ENCODE assay signal across 34 mouse cellular contexts in genomic region chr4:121103304-121103703, GRCm38 (mm10). TPM values are rescaled to one million over a fixed set of nuclear protein-coding genes. Genes with fewer than 3 reads are reported as not detected.
A peak's percentile ranks its signal among the peaks of the same experiment; 100 is the strongest.
DNase-seq lines count a peak whose midpoint lies in the region; ATAC-seq lines count a peak whose summit lies in the region.
"Had no signal": no experiment of that assay in that cellular context is flagged by ENCODE, and none has a peak within 500 bp of the region (broad histone marks: within the 10 kb centered on the region; RNA-seq: fewer than 3 reads in every experiment).

No protein-coding gene starts in this region.

- no peaks in the 10 kb centered on the region for H3K36me3 ChIP-seq in kidney, embryonic 15.5 days
- H3K36me3 ChIP-seq: liver, embryonic 12.5 days; neural tube, embryonic 13.5 days had no signal

- no peaks in the 10 kb centered on the region for H3K27me3 ChIP-seq in kidney, embryonic 15.5 days

- H3K27ac ChIP-seq in kidney, embryonic 15.5 days, result no peak overlapping the region
- H3K27ac ChIP-seq: hindbrain, embryonic 14.5 days; left cerebral cortex, adult 2 months; liver, embryonic 12.5 days; neural tube, embryonic 13.5 days had no signal

- DNase-seq in right cerebral cortex, adult 18-20 months, result peak; percentile 80
- no peak for DNase-seq in right cerebral cortex, postnatal 4 days
- peak; percentile 20 to 30 for DNase-seq in frontal cortex, postnatal 25 days (ENCODE audit: low spot score in 2 of 2)
- DNase-seq in left cerebral cortex, postnatal 25 days (ENCODE audit: low spot score in 2 of 2), result peak; percentile 29 to 96
- DNase-seq in thymus, adult 18-20 months, result no peak
- DNase-seq in cerebellum, adult 11-12 months, result no peak
- DNase-seq: adrenal gland, postnatal 36 days; cerebellum, adult 8-10 months; cerebellum, postnatal 25 days; gastrocnemius, postnatal 14 days; heart, postnatal 4 days; kidney, adult 9 months; kidney, postnatal 14 days; layer of hippocampus, adult 9-11 months; liver, postnatal 0 days; lung, postnatal 36 days had no signal

- H3K4me3 ChIP-seq in kidney, embryonic 15.5 days (replicated peaks), result no peak overlapping the region
- H3K4me3 ChIP-seq: left cerebral cortex, adult 2 months; liver, embryonic 12.5 days; neural tube, embryonic 13.5 days had no signal

- H3K9me3 ChIP-seq in kidney, embryonic 15.5 days (replicated peaks), result no peaks in the 10 kb centered on the region
- H3K9me3 ChIP-seq: liver, embryonic 12.5 days; neural tube, embryonic 13.5 days had no signal

- ATAC-seq in kidney, embryonic 15.5 days (replicated peaks; ENCODE audit: low FRiP score), result no peak
- ATAC-seq: forebrain, embryonic 14.5 days; intestine, postnatal 0 days; liver, embryonic 12.5 days; liver, postnatal 0 days; Patski had no signal

- intact Hi-C loops in left cerebral cortex, postnatal 25 days (cut with DNase I), result no loop called here

- H3K9ac ChIP-seq in kidney, embryonic 15.5 days, result no peak overlapping the region
- H3K9ac ChIP-seq: hindbrain, embryonic 14.5 days; liver, embryonic 12.5 days; liver, postnatal 0 days; neural tube, embryonic 13.5 days had no signal

- H3K4me2 ChIP-seq in kidney, embryonic 15.5 days, result no peak overlapping the region
- H3K4me2 ChIP-seq: heart, embryonic 11.5 days; hindbrain, embryonic 14.5 days; liver, embryonic 12.5 days; midbrain, embryonic 11.5 days; neural tube, embryonic 13.5 days had no signal

- 88% methylated on average over 4 of the region's 4 CpGs for WGBS in kidney, embryonic 15.5 days

- H3K4me1 ChIP-seq in kidney, embryonic 15.5 days, result no peaks in the 10 kb centered on the region
- H3K4me1 ChIP-seq: liver, embryonic 12.5 days; neural tube, embryonic 13.5 days had no signal

RNA-seq across cellular contexts. Expression of gene Zmpste24, which starts 5.3 kb away (rescaled TPM):
- total RNA-seq in left cerebral cortex, postnatal 25 days (2021), result 10 to 100 TPM; 25.4 to 26.1 TPM
- polyA plus RNA-seq in kidney, embryonic 15.5 days (2015; fragmentation: Nextera tagmentation; extraction: Ambion mirVana), result 37.8 and 38.1 TPM in 2 replicates

RNA-seq across cellular contexts. Expression of gene Tmco2, which starts 5.7 kb away (rescaled TPM):
- total RNA-seq in left cerebral cortex, postnatal 25 days (2021), result not detected
- polyA plus RNA-seq in kidney, embryonic 15.5 days (2015; fragmentation: Nextera tagmentation; extraction: Ambion mirVana), result not detected in 2 replicates
- total RNA-seq: adrenal gland, adult 18-20 months; adrenal gland, postnatal 36 days; gastrocnemius, postnatal 14 days; granulocyte monocyte progenitor cell, adult 5-6 weeks; heart, postnatal 4 days; left cerebral cortex, adult 2 months; megakaryocyte, adult 5-6 weeks; MEL had no signal
- polyA plus RNA-seq: embryonic facial prominence, embryonic 11.5 days; forebrain, embryonic 14.5 days; heart, embryonic 11.5 days; heart, embryonic 16.5 days; hindbrain, embryonic 14.5 days; intestine, postnatal 0 days; limb, embryonic 14.5 days; liver, embryonic 12.5 days; liver, postnatal 0 days; lung, embryonic 16.5 days; midbrain, embryonic 11.5 days; neural tube, embryonic 13.5 days; Patski had no signal

Comparison
In these comparisons a context has a peak if more than half of its experiments do, and no peak if none do; other contexts are left out.
1. DNase-seq: peak in right cerebral cortex, adult 18-20 months (single experiment), frontal cortex, postnatal 25 days (2 of 2) and left cerebral cortex, postnatal 25 days (2 of 2); none in right cerebral cortex, postnatal 4 days (single experiment), thymus, adult 18-20 months (0 of 2) and cerebellum, adult 11-12 months (single experiment).